Mouse (Mus musculus) inflammation-experienced regulatory T-cells, adult 6 months (primary cell): ENCODE results near the gene L2hgdh. TPM values are rescaled to one million over a fixed set of nuclear protein-coding genes. Genes with fewer than 3 reads are reported as not detected.

Experiments
- ATAC-seq: one replicate; pipeline ENCODE4 v1.8.0; 2017
- polyA plus RNA-seq, 3 experiments: library from polyadenylated mRNA; unstranded; fragments of 100-300 nt; shearing (Covaris generic); gene quantifications; one replicate each; pipeline ENCODE4 v1.2.1; 2017

L2hgdh gene
- polyA plus RNA-seq = 1 to 10 TPM; 2.8 to 3.2 (median 2.9) TPM

- peak; percentile 94 for ATAC-seq
Measured at GRCm38 (mm10) chr12:69724711-69725460, at the start of gene L2hgdh, which contains the start of gene Atp5s. TSS of gene L2hgdh (minus strand) at chr12:69724873. TSS of gene Atp5s (plus strand) at chr12:69724950.

- ATAC-seq = no peak
Measured at GRCm38 (mm10) chr12:69768841-69769240, 44.2 kb upstream of the L2hgdh start.

- no peak for ATAC-seq
Measured at GRCm38 (mm10) chr12:69767476-69768258, 43.0 kb upstream of the L2hgdh start.

- no peak for ATAC-seq
Measured at GRCm38 (mm10) chr12:69766185-69766904, 41.7 kb upstream of the L2hgdh start.

GRCm38 (mm10) chr12:69765543-69765942 is 40.9 kb upstream of the L2hgdh start:
- no peak for ATAC-seq

GRCm38 (mm10) chr12:69761603-69762002 is 36.9 kb upstream of the L2hgdh start:
- ATAC-seq = no peak

- no peak for ATAC-seq
Measured at GRCm38 (mm10) chr12:69760743-69761406, 36.2 kb upstream of the L2hgdh start.

GRCm38 (mm10) chr12:69760014-69760413 is 35.3 kb upstream of the L2hgdh start:
- ATAC-seq = no peak

- ATAC-seq = no peak
Measured at GRCm38 (mm10) chr12:69759267-69759885, 34.7 kb upstream of the L2hgdh start.

GRCm38 (mm10) chr12:69758221-69759185 is 33.8 kb upstream of the L2hgdh start:
- ATAC-seq = no peak

- ATAC-seq = peak; percentile 73
Measured at GRCm38 (mm10) chr12:69757418-69758141, 32.9 kb upstream of the L2hgdh start.

- no peak for ATAC-seq
Measured at GRCm38 (mm10) chr12:69756015-69756414, 31.3 kb upstream of the L2hgdh start.

- ATAC-seq = no peak
Measured at GRCm38 (mm10) chr12:69753936-69754335, 29.3 kb upstream of the L2hgdh start.

GRCm38 (mm10) chr12:69751864-69752341 is 27.2 kb upstream of the L2hgdh start:
- no peak for ATAC-seq

GRCm38 (mm10) chr12:69744138-69744537 is 19.5 kb upstream of the L2hgdh start:
- no peak for ATAC-seq

- ATAC-seq = no peak
Measured at GRCm38 (mm10) chr12:69741965-69742364, 17.3 kb upstream of the L2hgdh start.

- no peak for ATAC-seq
Measured at GRCm38 (mm10) chr12:69733923-69734322, 9.2 kb upstream of the L2hgdh start.

- peak; percentile 98 for ATAC-seq
Measured at GRCm38 (mm10) chr12:69733518-69733917, 8.8 kb upstream of the L2hgdh start.

GRCm38 (mm10) chr12:69732221-69732620 is 7.5 kb upstream of the L2hgdh start:
- ATAC-seq = no peak

- no peak for ATAC-seq
Measured at GRCm38 (mm10) chr12:69730306-69730705, 5.6 kb upstream of the L2hgdh start.
